Mouse (Mus musculus) lung, postnatal 0 days (tissue): Measurements from ENCODE around the gene Zfp326.

Source experiments
- CTCF ChIP-seq: IDR thresholded peaks from 2 replicates; pipeline ENCODE4 v1.5.1; 2016; ENCODE audit warnings: antibody characterized with exemption, mild to moderate bottlenecking
- EP300 ChIP-seq: IDR thresholded peaks from 2 replicates; pipeline ENCODE4 v1.6.1; 2016; ENCODE audit warnings: antibody characterized with exemption, mild to moderate bottlenecking, control low read depth

DNA sequence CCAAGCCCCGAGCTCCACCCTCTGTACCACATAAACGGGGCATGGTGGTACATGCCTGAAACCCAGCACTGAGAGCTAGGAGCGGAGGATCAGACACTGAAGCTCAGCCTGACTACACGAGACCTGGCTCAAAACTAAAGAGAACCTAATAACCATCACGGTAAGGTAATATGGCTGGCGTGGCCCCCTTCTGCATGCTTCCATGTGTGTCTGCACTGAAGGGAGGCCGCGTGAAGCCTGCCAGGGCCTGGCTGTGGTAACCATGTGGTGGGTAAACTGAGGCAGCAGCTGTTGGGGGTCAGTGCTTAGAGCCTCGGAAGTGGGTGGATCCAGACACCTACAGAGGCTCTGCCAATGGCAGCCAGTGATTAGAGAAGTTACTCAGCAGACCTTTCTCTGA lies 23.1 kb upstream of the Zfp326 start:
- TF ChIP-seq CTCF (no peak), EP300 (no peak)
